Mouse (Mus musculus) liver, adult 10 weeks (tissue): ENCODE measurements around the gene Tex46. TPM values are rescaled to one million over a fixed set of nuclear protein-coding genes. Genes with fewer than 3 reads are reported as not detected.

Experiments used
- polyA plus RNA-seq: library from polyadenylated mRNA; stranded (reverse); fragments of 350-450 nt; fragmentation: Illumina TruSeq; extraction: RNeasy Lipid Tissue Mini Kit (QIAGEN cat#74804); gene quantifications from one replicate; pipeline ENCODE4 v1.2.3, GENCODE M21; 2014; ENCODE audit warnings: low read depth, low replicate concordance

Tex46 gene
- not detected for polyA plus RNA-seq

GRCm38 (mm10) chr4:136610387-136610856 is at the start of gene Tex46:
Tex46 (plus strand) TSS chr4:136610437.

GRCm38 (mm10) chr4:136602568-136602967 is 7.7 kb upstream of the Tex46 start, which contains the start of gene Kdm1a:
Kdm1a (minus strand) TSS chr4:136602723.

GRCm38 (mm10) chr4:136622388-136622787 is 12.2 kb downstream of the Tex46 start, which contains the start of gene Lactbl1:
Lactbl1 (plus strand) TSS chr4:136622621.

Other genes with a start within 250 kb of the Tex46 start
- gene Htr1d, start 186.9 kb upstream of the Tex46 start, polyA plus RNA-seq = not detected
- gene 6030445D17Rik, start 148.2 kb upstream of the Tex46 start, polyA plus RNA-seq = not detected
- gene Luzp1, start 140.7 kb upstream of the Tex46 start, polyA plus RNA-seq = 7.8 TPM
- gene Kdm1a, start 7.7 kb upstream of the Tex46 start, polyA plus RNA-seq = 19.8 TPM
- not detected for gene Lactbl1, start 12.2 kb downstream of the Tex46 start, polyA plus RNA-seq
- gene Ephb2, start 225.6 kb downstream of the Tex46 start, polyA plus RNA-seq = not detected